14 mouse cellular contexts compared by ENCODE assay signal in the genomic region with DNA sequence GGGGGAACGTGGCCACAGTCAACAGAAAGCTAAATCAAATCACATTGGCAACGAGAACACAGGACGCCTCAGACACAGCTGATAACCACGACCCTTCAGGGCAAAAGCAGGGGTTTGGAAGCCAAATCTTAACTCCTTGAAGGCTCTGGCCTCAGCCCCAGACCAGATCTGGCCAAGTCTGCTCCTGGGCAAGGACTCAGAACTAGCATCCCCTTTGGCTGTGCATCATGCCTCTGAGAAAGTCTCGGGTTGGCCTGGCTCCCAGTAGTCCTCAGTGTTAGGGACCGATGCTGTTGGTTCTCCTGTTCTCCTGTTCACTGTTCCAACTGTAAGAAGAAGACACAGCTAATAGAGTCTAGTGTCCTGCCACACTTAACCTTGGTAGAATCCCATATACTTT. TPM values are rescaled to one million over a fixed set of nuclear protein-coding genes. Genes with fewer than 3 reads are reported as not detected.
DNase-seq lines count a peak whose midpoint lies in the region; ATAC-seq lines count a peak whose summit lies in the region.
"Had no signal": no experiment of that assay in that cellular context is flagged by ENCODE, and none has a peak within 500 bp of the region (broad histone marks: within the 10 kb centered on the region; RNA-seq: fewer than 3 reads in every experiment).

No protein-coding gene starts in this region.

- H3K4me3 ChIP-seq in kidney, embryonic 15.5 days (replicated peaks), result no peak overlapping the region
- H3K4me3 ChIP-seq: forebrain, embryonic 12.5 days; hindbrain, embryonic 10.5 days; liver, embryonic 13.5 days had no signal

- no peaks in the 10 kb centered on the region for H3K9me3 ChIP-seq in kidney, embryonic 15.5 days (replicated peaks)
- H3K9me3 ChIP-seq: forebrain, embryonic 12.5 days; hindbrain, embryonic 10.5 days; liver, embryonic 13.5 days had no signal

- H3K4me1 ChIP-seq in kidney, embryonic 15.5 days, result no peaks in the 10 kb centered on the region
- H3K4me1 ChIP-seq: forebrain, embryonic 12.5 days; hindbrain, embryonic 10.5 days; liver, embryonic 13.5 days had no signal

- H3K4me2 ChIP-seq in kidney, embryonic 15.5 days, result no peak overlapping the region
- H3K4me2 ChIP-seq: forebrain, embryonic 12.5 days; liver, embryonic 13.5 days had no signal

- H3K27ac ChIP-seq in kidney, embryonic 15.5 days, result no peak overlapping the region
- H3K27ac ChIP-seq: forebrain, embryonic 12.5 days; hindbrain, embryonic 10.5 days; liver, embryonic 13.5 days had no signal

- 42% methylated on average over 6 of the region's 6 CpGs for WGBS in kidney, embryonic 15.5 days

- ATAC-seq in kidney, embryonic 15.5 days (replicated peaks; ENCODE audit: low FRiP score), result no peak

- no peak overlapping the region for H3K9ac ChIP-seq in kidney, embryonic 15.5 days
- H3K9ac ChIP-seq: forebrain, embryonic 12.5 days; liver, embryonic 13.5 days had no signal

- intact Hi-C loops in left cerebral cortex, postnatal 36 days (cut with DNase I), result no loop called here

- DNase-seq in kidney, postnatal 10 days, result peak; percentile 51
- no peak for DNase-seq in kidney, postnatal 25 days
- peak; percentile 31 for DNase-seq in cerebellum, adult 11 months
- peak; percentile 60 to 61 for DNase-seq in cerebellum, postnatal 36 days
- peak; percentile 49 for DNase-seq in lung, postnatal 14 days
- no peak for DNase-seq in retina, postnatal 1 day
- no peak for DNase-seq in left cerebral cortex, postnatal 36 days (ENCODE audit: low spot score in 2 of 2)
- DNase-seq: liver, embryonic 13.5 days; right cerebral cortex, adult 18-20 months; thymus, postnatal 36 days had no signal

- H3K36me3 ChIP-seq in kidney, embryonic 15.5 days, result no peaks in the 10 kb centered on the region
- H3K36me3 ChIP-seq: forebrain, embryonic 12.5 days; hindbrain, embryonic 10.5 days; liver, embryonic 13.5 days had no signal

- no peaks in the 10 kb centered on the region for H3K27me3 ChIP-seq in kidney, embryonic 15.5 days
- H3K27me3 ChIP-seq: forebrain, embryonic 12.5 days; liver, embryonic 13.5 days had no signal

RNA-seq across cellular contexts. Expression of a gene that starts 30.1 kb away (rescaled TPM):
- total RNA-seq in left cerebral cortex, postnatal 36 days (2021), result 10 to 100 TPM; 83.9 to 87.7 TPM
- 3.5 and 6.0 TPM in 2 replicates for polyA plus RNA-seq in kidney, embryonic 15.5 days (2015; fragmentation: Nextera tagmentation; extraction: Ambion mirVana)
- total RNA-seq: common myeloid progenitor, adult 5-6 weeks had no signal

Comparison
In these comparisons a context has a peak if more than half of its experiments do, and no peak if none do; other contexts are left out.
1. DNase-seq: peak in kidney, postnatal 10 days (single experiment), cerebellum, adult 11 months (single experiment), cerebellum, postnatal 36 days (2 of 2) and lung, postnatal 14 days (single experiment); none in kidney, postnatal 25 days (0 of 2), retina, postnatal 1 day (single experiment) and left cerebral cortex, postnatal 36 days (0 of 2).